Mouse (Mus musculus) embryonic facial prominence, embryonic 14.5 days (tissue): ENCODE data around the gene Dstn. TPM values are rescaled to one million over a fixed set of nuclear protein-coding genes. Genes with fewer than 3 reads are reported as not detected.

ENCODE experiments used
- ATAC-seq: fragments of 200-750 bp; cut with Nextera tagmentation; 2 replicates; pipeline ENCODE4 v1.8.0; 2017; ENCODE audit warnings: low read depth, moderate number of reproducible peaks, moderate TSS enrichment
- DNase-seq: peaks from one replicate; pipeline ENCODE4 v3.0.0-alpha.2; 2015; ENCODE audit warnings: low spot score
- H3K27ac ChIP-seq: fragments of 300-500 bp; sonication (generic); replicated peaks from 2 replicates; pipeline ENCODE4 v1.5.1; 2014; ENCODE audit warnings: low read depth, mild to moderate bottlenecking, low read length, moderate library complexity
- H3K27me3 ChIP-seq: fragments of 300-500 bp; sonication (generic); replicated peaks from 2 replicates; pipeline ENCODE4 v1.6.1; 2014; ENCODE audit warnings: low read length; ENCODE audit not compliant: control insufficient read depth, insufficient read depth
- H3K36me3 ChIP-seq: fragments of 300-500 bp; sonication (generic); 2 replicates; pipeline ENCODE4 v1.6.1; 2014; ENCODE audit warnings: low read length, mixed read lengths; ENCODE audit not compliant: control insufficient read depth, insufficient read depth
- H3K4me1 ChIP-seq: fragments of 300-500 bp; sonication (generic); 2 replicates; pipeline ENCODE4 v1.6.1; 2014; ENCODE audit warnings: antibody characterized with exemption, low read length; ENCODE audit not compliant: control insufficient read depth, insufficient read depth
- H3K4me2 ChIP-seq: fragments of 300-500 bp; sonication (generic); 2 replicates; pipeline ENCODE4 v1.6.1; 2014; ENCODE audit warnings: low read depth, mild to moderate bottlenecking, low read length, moderate library complexity, mixed read lengths
- H3K4me3 ChIP-seq: fragments of 300-500 bp; sonication (generic); 2 replicates; pipeline ENCODE4 v1.5.1; 2014; ENCODE audit warnings: low read depth, mild to moderate bottlenecking, low read length
- H3K9ac ChIP-seq: fragments of 300-500 bp; sonication (generic); 2 replicates; pipeline ENCODE4 v1.6.1; 2014; ENCODE audit warnings: low read depth, mild to moderate bottlenecking, low read length, moderate library complexity, mixed read lengths
- H3K9me3 ChIP-seq: fragments of 300-500 bp; sonication (generic); 2 replicates; pipeline ENCODE4 v1.6.1; 2016; ENCODE audit warnings: low read length; ENCODE audit not compliant: control insufficient read depth
- WGBS: fragments of 180-500 bp; shearing (Covaris S2); extraction: QIAGEN DNeasy Blood & Tissue Kit; methylation state at CpG from one replicate; pipeline ENCODE4 v1.1.7; 2014; 5-methylcytosine and 5-hydroxymethylcytosine counted together
- polyA plus RNA-seq: library from polyadenylated mRNA; unstranded; fragments of >200 nt; fragmentation: Nextera tagmentation; extraction: Ambion mirVana; gene quantifications from 2 replicates; pipeline ENCODE4 v1.2.1, GENCODE M21; 2014

Gene Dstn
- polyA plus RNA-seq, 1 experiment from 2014 or later, result 389 TPM

- no peak overlapping the region for H3K27ac ChIP-seq
- H3K4me2 ChIP-seq, result no peak overlapping the region
- H3K9me3 ChIP-seq, result no peaks in the 10 kb centered on the region
- H3K4me3 ChIP-seq, result no peak overlapping the region
- no peaks in the 10 kb centered on the region for H3K27me3 ChIP-seq
- ATAC-seq (peak; percentile 86), DNase-seq (peak; percentile 77)
- no peaks in the 10 kb centered on the region for H3K4me1 ChIP-seq
- H3K9ac ChIP-seq, result no peak overlapping the region
- H3K36me3 ChIP-seq, result peaks cover 66% of the 10 kb centered on the region
- 32% methylated on average over 6 of the region's 6 CpGs for WGBS
Observed at GRCm38 (mm10) chr2:143980781-143981398, 65.8 kb downstream of the Dstn start.

GRCm38 (mm10) chr2:143982152-143982551 lies 67.0 kb downstream of the Dstn start:
- Histone ChIP-seq H3K36me3 (peaks cover 65% of the 10 kb centered on the region), H3K27ac (no peak overlapping the region), H3K9me3 (no peaks in the 10 kb centered on the region), H3K4me1 (no peaks in the 10 kb centered on the region), H3K9ac (no peak overlapping the region), H3K27me3 (no peaks in the 10 kb centered on the region), H3K4me3 (no peak overlapping the region), H3K4me2 (no peak overlapping the region)
- ATAC-seq (no peak), DNase-seq (no peak)
- 86% methylated on average over 4 of the region's 4 CpGs for WGBS

- Histone ChIP-seq H3K36me3 (peaks cover 68% of the 10 kb centered on the region), H3K27ac (no peak overlapping the region), H3K4me1 (no peaks in the 10 kb centered on the region), H3K9ac (no peak overlapping the region), H3K9me3 (no peaks in the 10 kb centered on the region), H3K27me3 (no peaks in the 10 kb centered on the region), H3K4me2 (no peak overlapping the region), H3K4me3 (no peak overlapping the region)
- WGBS, result 46% methylated on average over 3 of the region's 3 CpGs
- DNase-seq, result no peak
- no peak for ATAC-seq
Observed at GRCm38 (mm10) chr2:143982901-143983300, 67.8 kb downstream of the Dstn start.

- Histone ChIP-seq H3K27me3 (no peaks in the 10 kb centered on the region), H3K4me2 (no peak overlapping the region), H3K27ac (no peak overlapping the region), H3K9ac (no peak overlapping the region), H3K4me3 (no peak overlapping the region), H3K36me3 (peaks cover 68% of the 10 kb centered on the region), H3K9me3 (no peaks in the 10 kb centered on the region), H3K4me1 (no peaks in the 10 kb centered on the region)
- DNase-seq, result no peak
- 64% methylated on average over 2 of the region's 2 CpGs for WGBS
- no peak for ATAC-seq
Observed at GRCm38 (mm10) chr2:143983482-143983881, 68.4 kb downstream of the Dstn start.

GRCm38 (mm10) chr2:143987485-143987884 lies 72.4 kb downstream of the Dstn start:
- DNase-seq (no peak), ATAC-seq (no peak)
- Histone ChIP-seq H3K4me3 (no peak overlapping the region), H3K27ac (no peak overlapping the region), H3K27me3 (no peaks in the 10 kb centered on the region), H3K4me2 (no peak overlapping the region), H3K4me1 (0 out of 2 replicates have a peak, but pooled peaks cover 3% of the 10 kb centered on the region), H3K9ac (no peak overlapping the region), H3K36me3 (peaks cover 41% of the 10 kb centered on the region), H3K9me3 (no peaks in the 10 kb centered on the region)
- WGBS, result 79% methylated on average over 2 of the region's 2 CpGs

- H3K9ac ChIP-seq, result no peak overlapping the region
- H3K4me2 ChIP-seq, result no peak overlapping the region
- H3K4me1 ChIP-seq, result 0 out of 2 replicates have a peak, but pooled peaks cover 4% of the 10 kb centered on the region
- DNase-seq (no peak), ATAC-seq (no peak)
- no peaks in the 10 kb centered on the region for H3K9me3 ChIP-seq
- H3K27ac ChIP-seq, result no peak overlapping the region
- H3K36me3 ChIP-seq, result peaks cover 36% of the 10 kb centered on the region
- 91% methylated on average over 3 of the region's 3 CpGs for WGBS
- H3K4me3 ChIP-seq, result no peak overlapping the region
- no peaks in the 10 kb centered on the region for H3K27me3 ChIP-seq
Observed at GRCm38 (mm10) chr2:143988016-143988415, 72.9 kb downstream of the Dstn start.

GRCm38 (mm10) chr2:143990997-143991396 lies 75.9 kb downstream of the Dstn start:
- H3K36me3 ChIP-seq, result peaks cover 20% of the 10 kb centered on the region
- no peaks in the 10 kb centered on the region for H3K9me3 ChIP-seq
- H3K4me2 ChIP-seq, result no peak overlapping the region
- H3K4me3 ChIP-seq, result no peak overlapping the region
- 0 out of 2 replicates have a peak, but pooled peaks cover 4% of the 10 kb centered on the region for H3K4me1 ChIP-seq
- H3K27ac ChIP-seq, result no peak overlapping the region
- H3K27me3 ChIP-seq, result no peaks in the 10 kb centered on the region
- no peak overlapping the region for H3K9ac ChIP-seq
- ATAC-seq, result 0 out of 2 replicates have a peak, but pooled peaks have one; percentile 26
- WGBS, result 47% methylated on average over 1 of the region's 1 CpGs
- peak; percentile 40 for DNase-seq

- Histone ChIP-seq H3K27me3 (no peaks in the 10 kb centered on the region), H3K27ac (no peak overlapping the region), H3K4me3 (no peak overlapping the region), H3K4me2 (no peak overlapping the region), H3K36me3 (peaks cover 14% of the 10 kb centered on the region), H3K9me3 (no peaks in the 10 kb centered on the region), H3K9ac (no peak overlapping the region), H3K4me1 (0 out of 2 replicates have a peak, but pooled peaks cover 4% of the 10 kb centered on the region)
- 77% methylated on average over 7 of the region's 7 CpGs for WGBS
- DNase-seq, result peak; percentile 11
- no peak for ATAC-seq
Observed at GRCm38 (mm10) chr2:143991964-143992672, 77.0 kb downstream of the Dstn start.
